ENCODE assay signal across 8 mouse cellular contexts in the genomic region with DNA sequence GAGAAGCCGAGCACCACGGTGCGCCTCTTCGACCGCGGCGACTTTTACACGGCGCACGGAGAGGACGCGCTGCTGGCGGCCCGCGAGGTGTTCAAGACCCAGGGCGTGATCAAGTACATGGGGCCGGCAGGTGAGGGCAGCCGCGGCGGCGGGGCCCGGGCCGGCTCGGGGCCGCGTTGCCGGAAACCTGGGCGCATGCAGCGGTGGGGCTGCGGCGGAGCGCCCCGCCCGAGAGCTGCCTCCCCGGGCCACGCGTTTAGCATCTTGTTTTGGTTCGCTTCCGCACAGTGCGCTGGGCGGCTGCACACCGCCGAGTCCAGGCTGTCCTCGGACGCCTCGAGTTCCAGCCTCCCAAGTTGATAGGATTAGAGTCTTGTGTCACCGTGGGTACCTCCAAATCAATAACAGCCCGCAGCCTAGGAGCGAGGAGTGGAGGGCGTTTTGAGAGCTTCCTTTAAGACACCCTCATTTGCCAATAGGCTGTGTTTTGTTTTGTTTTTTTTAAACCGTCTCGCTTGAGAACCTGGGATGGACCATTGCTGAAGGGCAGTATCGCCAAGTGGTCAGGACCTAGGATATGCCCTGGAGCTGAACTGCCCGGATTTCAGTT. TPM values are rescaled to one million over a fixed set of nuclear protein-coding genes. Genes with fewer than 3 reads are reported as not detected.
DNase-seq lines count a peak whose midpoint lies in the region; ATAC-seq lines count a peak whose summit lies in the region.

No protein-coding gene starts in this region.

- H3K36me3 ChIP-seq in heart, embryonic 12.5 days = peaks cover 2% of the 10 kb centered on the region; the same call in 1 of the 2 replicates
- 0 out of 2 replicates have a peak, but pooled peaks cover 2% of the 10 kb centered on the region for H3K36me3 ChIP-seq in embryonic facial prominence, embryonic 15.5 days

- H3K4me2 ChIP-seq in heart, embryonic 12.5 days = peak overlapping the region; percentile 95
- peak overlapping the region; percentile 62 for H3K4me2 ChIP-seq in embryonic facial prominence, embryonic 15.5 days (replicated peaks)

- H3K4me3 ChIP-seq in heart, embryonic 12.5 days = peak overlapping the region; percentile 72
- H3K4me3 ChIP-seq in embryonic facial prominence, embryonic 15.5 days (replicated peaks) = peak overlapping the region; percentile 73

- ATAC-seq in heart, embryonic 12.5 days (ENCODE audit: insufficient number of reproducible peaks, low FRiP score) = peak; percentile 69
- peak; percentile 40; the same call in 1 of the 2 replicates for ATAC-seq in embryonic facial prominence, embryonic 15.5 days (ENCODE audit: insufficient number of reproducible peaks, low FRiP score, low TSS enrichment, low read depth)

- no peaks in the 10 kb centered on the region for H3K27me3 ChIP-seq in heart, embryonic 12.5 days (replicated peaks)
- H3K27me3 ChIP-seq in embryonic facial prominence, embryonic 15.5 days = no peaks in the 10 kb centered on the region

- 0 out of 2 replicates have a peak, but pooled peaks cover 3% of the 10 kb centered on the region for H3K9me3 ChIP-seq in heart, embryonic 12.5 days (replicated peaks)
- no peaks in the 10 kb centered on the region for H3K9me3 ChIP-seq in embryonic facial prominence, embryonic 15.5 days (replicated peaks)

- DNase-seq in heart, adult 9 months (ENCODE audit: low spot score in 2 of 2) = no peak
- peak; percentile 35 for DNase-seq in MN1 (ENCODE audit: low spot score)
- peak; percentile 78 for DNase-seq in induced T-regulatory cell, adult 2 months (ENCODE audit: low read depth)
- peak; percentile 41 for DNase-seq in lung, postnatal 14 days
- peak; percentile 55 for DNase-seq in retina, postnatal 1 day
- no peak for DNase-seq in cerebellum, postnatal 36 days

- under 1% methylated on average over 54 of the region's 54 CpGs for WGBS in heart, embryonic 12.5 days
- under 1% methylated on average over 52 of the region's 54 CpGs for WGBS in embryonic facial prominence, embryonic 15.5 days

- H3K27ac ChIP-seq in heart, embryonic 12.5 days (ENCODE audit: poor library complexity, severe bottlenecking) = peak overlapping the region; percentile 61
- peak overlapping the region; percentile 67 for H3K27ac ChIP-seq in embryonic facial prominence, embryonic 15.5 days (replicated peaks)

- H3K9ac ChIP-seq in heart, embryonic 12.5 days = peak overlapping the region; percentile 82
- H3K9ac ChIP-seq in embryonic facial prominence, embryonic 15.5 days = peak overlapping the region; percentile 59

- peaks cover 3% of the 10 kb centered on the region; the same call in 1 of the 2 replicates for H3K4me1 ChIP-seq in heart, embryonic 12.5 days (replicated peaks)
- H3K4me1 ChIP-seq in embryonic facial prominence, embryonic 15.5 days = peaks cover 17% of the 10 kb centered on the region

RNA-seq across cellular contexts. Expression of a gene that starts 0.7 kb away (rescaled TPM):
- polyA plus RNA-seq in heart, embryonic 12.5 days (2016; fragmentation: Nextera tagmentation; extraction: Ambion mirVana) = 49.0 and 51.6 TPM in 2 replicates
- polyA plus RNA-seq in embryonic facial prominence, embryonic 15.5 days (2015; fragmentation: Nextera tagmentation; extraction: Ambion mirVana) = 53.0 and 57.4 TPM in 2 replicates

RNA-seq across cellular contexts. Expression of a gene that starts 37.0 kb away (rescaled TPM):
- 2.9 and 3.9 TPM in 2 replicates for polyA plus RNA-seq in heart, embryonic 12.5 days (2016; fragmentation: Nextera tagmentation; extraction: Ambion mirVana)
- 127 and 138 TPM in 2 replicates for polyA plus RNA-seq in embryonic facial prominence, embryonic 15.5 days (2015; fragmentation: Nextera tagmentation; extraction: Ambion mirVana)

Comparison
In these comparisons a context has a peak if more than half of its experiments do, and no peak if none do; other contexts are left out.
1. DNase-seq: peak in MN1 (single experiment), induced T-regulatory cell, adult 2 months (single experiment), lung, postnatal 14 days (single experiment) and retina, postnatal 1 day (single experiment); none in heart, adult 9 months (0 of 2) and cerebellum, postnatal 36 days (0 of 2).
2. RNA of a gene that starts 37.0 kb away (polyA plus RNA-seq): 127 to 138 TPM in embryonic facial prominence, embryonic 15.5 days; 2.9 to 3.9 TPM in heart, embryonic 12.5 days; every median in the first group is over 10 times any median in the second.